Mouse (Mus musculus) heart, embryonic 11.5 days (tissue): ENCODE measurements around the gene Iqschfp. TPM values are rescaled to one million over a fixed set of nuclear protein-coding genes. Genes with fewer than 3 reads are reported as not detected.

Source experiments
- ATAC-seq: fragments of 200-750 bp; cut with Nextera tagmentation; replicated peaks from 2 replicates; pipeline ENCODE4 v1.8.0; 2017; ENCODE audit warnings: moderate library complexity; ENCODE audit not compliant: insufficient number of reproducible peaks, low FRiP score, low TSS enrichment
- H3K27ac ChIP-seq: fragments of 300-500 bp; sonication (generic); 2 replicates; pipeline ENCODE4 v1.5.1; 2014; ENCODE audit warnings: mild to moderate bottlenecking, low read depth, low read length
- H3K27me3 ChIP-seq: fragments of 300-500 bp; sonication (generic); 2 replicates; pipeline ENCODE4 v1.6.1; 2014; ENCODE audit warnings: mild to moderate bottlenecking, low read length, mixed read lengths; ENCODE audit not compliant: control insufficient read depth, insufficient read depth
- H3K36me3 ChIP-seq: fragments of 300-500 bp; sonication (generic); 2 replicates; pipeline ENCODE4 v1.6.1; 2014; ENCODE audit warnings: mild to moderate bottlenecking, low read length, moderate library complexity, mixed read lengths; ENCODE audit not compliant: control insufficient read depth, insufficient read depth
- H3K4me1 ChIP-seq: fragments of 300-500 bp; sonication (generic); 2 replicates; pipeline ENCODE4 v1.6.1; 2014; ENCODE audit warnings: low read length; ENCODE audit not compliant: control insufficient read depth, insufficient read depth
- H3K4me2 ChIP-seq: fragments of 300-500 bp; sonication (generic); 2 replicates; pipeline ENCODE4 v1.6.1; 2014; ENCODE audit warnings: mild to moderate bottlenecking, moderate library complexity
- H3K4me3 ChIP-seq: fragments of 300-500 bp; sonication (generic); 2 replicates; pipeline ENCODE4 v1.5.1; 2014; ENCODE audit warnings: low read depth, low read length
- H3K9ac ChIP-seq: fragments of 300-500 bp; sonication (generic); 2 replicates; pipeline ENCODE4 v1.6.1; 2014; ENCODE audit warnings: mild to moderate bottlenecking, low read depth, low read length, moderate library complexity
- H3K9me3 ChIP-seq: fragments of 300-500 bp; sonication (generic); replicated peaks from 2 replicates; pipeline ENCODE4 v1.6.1; 2016; ENCODE audit warnings: low read length; ENCODE audit not compliant: control insufficient read depth
- WGBS: fragments of 180-500 bp; shearing (Covaris S2); extraction: QIAGEN DNeasy Blood & Tissue Kit; methylation state at CpG from one replicate; pipeline ENCODE4 v1.1.7; 2014; ENCODE audit not compliant: insufficient replicate concordance; 5-methylcytosine and 5-hydroxymethylcytosine counted together
- polyA plus RNA-seq: library from polyadenylated mRNA; unstranded; fragments of >200 nt; fragmentation: Nextera tagmentation; extraction: Ambion mirVana; gene quantifications from 2 replicates; pipeline ENCODE4 v1.2.1, GENCODE M21; 2014

Iqschfp gene
- polyA plus RNA-seq, 1 experiment from 2014 or later: 0.26 TPM

DNA sequence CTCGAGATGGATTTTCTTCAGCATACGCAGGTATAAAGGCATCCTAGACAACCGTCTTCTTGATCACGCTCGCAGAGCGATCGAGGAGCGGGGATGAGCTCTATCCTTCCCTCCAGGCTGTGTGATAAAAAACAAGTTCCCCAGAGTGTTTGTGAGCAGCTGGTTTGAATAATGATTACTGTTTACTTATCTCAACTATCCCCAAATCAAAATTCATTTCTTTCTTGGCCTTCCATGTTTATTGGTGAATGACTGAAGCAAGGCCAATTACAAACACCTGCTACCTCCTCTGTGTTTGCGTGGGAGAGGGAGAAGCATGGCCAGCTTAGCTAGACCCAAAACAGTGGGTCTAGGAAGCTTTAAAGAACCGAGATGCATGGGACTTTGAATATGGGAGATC, 712.9 kb downstream of the Iqschfp start:
- Histone ChIP-seq H3K4me3 (no peak overlapping the region), H3K36me3 (peaks cover 2% of the 10 kb centered on the region; the same call in 1 of the 2 replicates), H3K27me3 (no peaks in the 10 kb centered on the region), H3K9me3 (no peaks in the 10 kb centered on the region), H3K4me1 (peaks cover 12% of the 10 kb centered on the region; the same call in 1 of the 2 replicates), H3K27ac (no peak overlapping the region), H3K9ac (no peak overlapping the region), H3K4me2 (no peak overlapping the region)
- ATAC-seq: no peak
- 89% methylated on average over 10 of the region's 10 CpGs for WGBS

DNA sequence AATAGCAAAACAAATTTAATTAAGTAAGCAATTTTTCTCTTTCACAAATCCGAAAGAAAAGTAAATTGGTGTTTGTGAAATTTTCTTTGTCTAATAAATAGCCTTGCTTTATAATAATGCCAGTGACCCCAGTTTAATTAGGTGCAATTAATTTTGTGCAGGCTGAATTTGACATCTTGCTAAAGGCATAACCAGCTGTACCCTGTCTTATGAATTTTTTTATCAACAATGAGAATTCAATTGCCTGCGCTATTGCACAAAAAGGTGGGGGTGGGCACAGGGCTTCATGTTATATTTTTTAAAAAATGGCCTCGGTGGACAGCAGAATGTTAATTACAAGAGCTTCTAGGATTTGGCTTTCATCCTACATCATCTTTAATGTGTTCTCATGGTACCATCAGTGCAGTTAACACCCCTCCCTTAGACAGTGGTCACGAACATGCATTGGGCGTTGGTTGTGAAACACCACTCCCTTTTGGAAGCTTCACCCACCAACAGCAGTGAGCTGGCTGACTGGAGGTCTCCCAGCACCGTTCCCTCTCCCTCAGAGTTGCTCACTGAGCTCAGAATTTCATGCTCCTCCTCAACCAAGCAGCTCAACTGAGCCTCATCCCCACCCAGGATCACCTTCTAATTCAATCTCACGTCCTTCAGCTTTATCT, 714.0 kb downstream of the Iqschfp start:
- Histone ChIP-seq H3K27ac (no peak overlapping the region), H3K36me3 (peaks cover 2% of the 10 kb centered on the region; the same call in 1 of the 2 replicates), H3K9ac (no peak overlapping the region), H3K9me3 (no peaks in the 10 kb centered on the region), H3K4me1 (peaks cover 14% of the 10 kb centered on the region; the same call in 1 of the 2 replicates), H3K4me3 (no peak overlapping the region), H3K4me2 (no peak overlapping the region), H3K27me3 (no peaks in the 10 kb centered on the region)
- 86% methylated on average over 7 of the region's 7 CpGs for WGBS
- ATAC-seq: no peak

DNA sequence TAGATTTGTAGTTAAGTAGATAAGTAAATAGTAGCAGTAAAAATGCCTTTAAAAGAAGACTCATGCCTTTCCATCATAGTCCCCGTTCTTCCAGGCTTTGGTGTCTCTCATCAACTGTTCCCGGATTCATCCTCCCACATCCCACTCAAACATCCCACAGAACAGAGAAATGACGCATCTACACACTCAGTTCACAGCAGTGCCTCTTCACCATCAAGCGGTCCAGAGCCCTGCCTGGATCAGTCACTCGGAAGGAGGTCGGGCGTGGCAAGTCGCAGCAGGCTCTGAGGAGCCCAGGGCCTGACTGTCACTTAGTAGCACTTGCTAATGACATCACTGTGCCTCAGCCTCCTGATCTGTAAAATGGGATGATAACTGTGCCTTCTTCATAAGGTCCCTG, 714.7 kb downstream of the Iqschfp start:
- 93% methylated on average over 8 of the region's 8 CpGs for WGBS
- no peak overlapping the region for H3K9ac ChIP-seq
- H3K27ac ChIP-seq: no peak overlapping the region
- peaks cover 14% of the 10 kb centered on the region; the same call in 1 of the 2 replicates for H3K4me1 ChIP-seq
- H3K9me3 ChIP-seq: no peaks in the 10 kb centered on the region
- H3K27me3 ChIP-seq: no peaks in the 10 kb centered on the region
- peaks cover 2% of the 10 kb centered on the region; the same call in 1 of the 2 replicates for H3K36me3 ChIP-seq
- H3K4me2 ChIP-seq: no peak overlapping the region
- H3K4me3 ChIP-seq: no peak overlapping the region
- no peak for ATAC-seq

DNA sequence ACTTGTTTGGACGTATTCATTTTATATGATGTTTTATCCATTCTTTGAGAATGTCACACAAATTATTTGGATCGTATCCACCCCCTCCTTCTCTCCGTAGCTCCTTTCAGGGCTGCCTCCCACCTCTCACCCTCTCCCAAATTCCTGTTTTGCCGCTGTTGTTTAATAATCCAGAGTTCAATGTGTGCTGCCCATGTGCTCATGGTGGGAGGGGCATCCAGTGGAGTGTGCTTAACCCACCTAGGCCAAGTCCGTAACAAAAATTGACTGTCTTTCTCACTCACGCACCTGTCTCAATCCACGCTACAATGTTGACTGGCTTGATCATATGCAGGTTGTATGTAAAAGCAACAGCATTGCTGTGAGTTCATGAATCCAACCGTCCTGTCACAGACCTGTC, 715.3 kb downstream of the Iqschfp start:
- Histone ChIP-seq H3K9ac (no peak overlapping the region), H3K36me3 (peaks cover 2% of the 10 kb centered on the region; the same call in 1 of the 2 replicates), H3K27me3 (no peaks in the 10 kb centered on the region), H3K4me2 (no peak overlapping the region), H3K4me3 (no peak overlapping the region), H3K27ac (no peak overlapping the region), H3K9me3 (no peaks in the 10 kb centered on the region), H3K4me1 (peaks cover 9% of the 10 kb centered on the region; the same call in 1 of the 2 replicates)
- no peak for ATAC-seq
- WGBS: 92% methylated on average over 8 of the region's 8 CpGs

DNA sequence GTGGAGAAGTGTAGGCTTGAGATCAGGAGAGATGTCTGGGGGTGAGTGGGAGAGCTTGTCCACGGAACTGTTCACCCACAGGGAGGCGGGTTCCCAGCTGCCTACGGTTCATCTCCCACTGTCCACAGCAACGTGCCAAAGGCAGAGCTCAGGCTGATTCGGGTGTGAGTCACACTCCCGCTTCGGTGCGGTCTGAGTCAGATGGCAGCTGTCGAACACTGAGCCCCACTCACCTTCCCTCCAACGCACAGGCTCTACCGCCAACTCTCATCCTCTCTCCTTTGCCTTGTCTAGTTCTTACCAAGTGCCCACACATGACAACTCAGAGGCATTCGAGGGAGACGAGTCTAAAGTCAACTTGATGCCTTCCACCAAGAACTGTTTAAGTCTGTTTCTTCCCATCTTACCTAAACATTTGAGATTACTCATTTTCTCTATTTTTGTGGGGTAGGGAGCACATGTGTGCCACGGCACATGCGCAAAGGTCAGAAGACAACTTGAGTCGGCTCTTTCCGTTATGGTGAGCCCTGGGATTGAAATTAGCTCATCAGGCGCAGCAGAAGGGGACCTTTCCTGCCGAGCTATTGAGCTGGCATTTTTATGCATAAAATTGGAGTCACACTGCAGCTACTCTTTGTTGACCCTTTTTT, 716.9 kb downstream of the Iqschfp start:
- WGBS: 67% methylated on average over 19 of the region's 19 CpGs
- H3K4me3 ChIP-seq: no peak overlapping the region
- peaks cover 2% of the 10 kb centered on the region; the same call in 1 of the 2 replicates for H3K36me3 ChIP-seq
- H3K4me1 ChIP-seq: peaks cover 9% of the 10 kb centered on the region; the same call in 1 of the 2 replicates
- H3K9me3 ChIP-seq: no peaks in the 10 kb centered on the region
- H3K27ac ChIP-seq: no peak overlapping the region
- H3K9ac ChIP-seq: no peak overlapping the region
- H3K4me2 ChIP-seq: no peak overlapping the region
- peak; percentile 26; the same call in 1 of the 2 replicates for ATAC-seq
- H3K27me3 ChIP-seq: no peaks in the 10 kb centered on the region

DNA sequence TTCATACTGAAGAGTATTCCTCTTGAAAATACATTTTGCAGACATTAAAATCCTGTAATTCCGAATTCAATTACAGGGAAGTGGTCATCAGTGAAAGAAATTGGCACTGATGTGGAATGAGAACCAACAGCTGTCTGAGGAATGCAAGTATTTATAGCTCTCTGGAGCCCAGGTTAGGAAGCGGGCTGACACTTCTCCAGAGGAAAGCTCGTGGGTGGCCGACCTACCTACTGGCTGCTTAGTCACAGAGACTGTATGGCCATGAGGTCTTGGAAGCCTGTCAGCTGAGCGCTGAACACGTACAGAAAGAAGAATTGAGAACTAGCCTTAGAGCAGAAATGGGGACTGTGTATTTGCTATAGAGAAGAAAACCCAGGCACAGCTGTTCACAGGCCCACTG, 718.0 kb downstream of the Iqschfp start:
- H3K27ac ChIP-seq: no peak overlapping the region
- no peak overlapping the region for H3K4me3 ChIP-seq
- H3K9ac ChIP-seq: no peak overlapping the region
- peaks cover 2% of the 10 kb centered on the region; the same call in 1 of the 2 replicates for H3K36me3 ChIP-seq
- peak overlapping the region; percentile 25; the same call in 1 of the 2 replicates for H3K4me2 ChIP-seq
- no peaks in the 10 kb centered on the region for H3K27me3 ChIP-seq
- peaks cover 9% of the 10 kb centered on the region; the same call in 1 of the 2 replicates for H3K4me1 ChIP-seq
- ATAC-seq: no peak
- H3K9me3 ChIP-seq: no peaks in the 10 kb centered on the region
- 47% methylated on average over 6 of the region's 6 CpGs for WGBS

DNA sequence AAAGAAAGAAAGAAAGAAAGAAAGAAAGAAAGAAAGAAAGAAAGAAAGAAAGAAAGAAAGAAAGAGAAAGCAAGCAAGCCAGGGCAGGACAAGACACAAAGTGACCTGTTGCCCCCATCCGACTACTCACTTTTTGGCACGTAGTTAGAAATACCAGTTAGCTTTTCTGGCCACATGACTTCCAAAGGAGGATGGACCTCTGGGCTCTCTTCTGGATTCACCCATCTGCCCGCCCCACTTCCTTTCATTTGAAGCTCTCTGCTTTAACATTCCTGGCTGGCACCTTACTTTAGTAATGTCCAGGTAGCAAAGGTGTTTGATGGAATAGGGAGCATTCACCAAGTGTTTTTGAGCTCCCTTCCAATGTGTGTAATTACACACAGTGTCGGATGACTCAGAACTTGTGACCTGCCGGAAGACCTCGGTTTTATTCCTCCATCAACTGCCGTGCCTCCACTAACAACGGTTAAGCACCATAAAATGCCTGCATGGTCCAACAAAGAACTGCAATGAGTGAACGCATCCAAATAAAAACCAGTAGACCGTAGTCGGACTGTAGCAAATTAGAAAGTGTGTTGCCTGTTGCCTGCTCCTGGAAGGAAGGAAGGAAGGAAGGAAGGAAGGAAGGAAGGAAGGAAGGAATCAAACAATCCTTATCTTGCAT, 718.7 kb downstream of the Iqschfp start:
- Histone ChIP-seq H3K9ac (no peak overlapping the region), H3K4me3 (no peak overlapping the region), H3K36me3 (peaks cover 2% of the 10 kb centered on the region; the same call in 1 of the 2 replicates), H3K4me2 (no peak overlapping the region), H3K4me1 (peaks cover 9% of the 10 kb centered on the region; the same call in 1 of the 2 replicates), H3K27ac (no peak overlapping the region), H3K9me3 (no peaks in the 10 kb centered on the region), H3K27me3 (no peaks in the 10 kb centered on the region)
- WGBS: 88% methylated on average over 11 of the region's 11 CpGs
- no peak for ATAC-seq

DNA sequence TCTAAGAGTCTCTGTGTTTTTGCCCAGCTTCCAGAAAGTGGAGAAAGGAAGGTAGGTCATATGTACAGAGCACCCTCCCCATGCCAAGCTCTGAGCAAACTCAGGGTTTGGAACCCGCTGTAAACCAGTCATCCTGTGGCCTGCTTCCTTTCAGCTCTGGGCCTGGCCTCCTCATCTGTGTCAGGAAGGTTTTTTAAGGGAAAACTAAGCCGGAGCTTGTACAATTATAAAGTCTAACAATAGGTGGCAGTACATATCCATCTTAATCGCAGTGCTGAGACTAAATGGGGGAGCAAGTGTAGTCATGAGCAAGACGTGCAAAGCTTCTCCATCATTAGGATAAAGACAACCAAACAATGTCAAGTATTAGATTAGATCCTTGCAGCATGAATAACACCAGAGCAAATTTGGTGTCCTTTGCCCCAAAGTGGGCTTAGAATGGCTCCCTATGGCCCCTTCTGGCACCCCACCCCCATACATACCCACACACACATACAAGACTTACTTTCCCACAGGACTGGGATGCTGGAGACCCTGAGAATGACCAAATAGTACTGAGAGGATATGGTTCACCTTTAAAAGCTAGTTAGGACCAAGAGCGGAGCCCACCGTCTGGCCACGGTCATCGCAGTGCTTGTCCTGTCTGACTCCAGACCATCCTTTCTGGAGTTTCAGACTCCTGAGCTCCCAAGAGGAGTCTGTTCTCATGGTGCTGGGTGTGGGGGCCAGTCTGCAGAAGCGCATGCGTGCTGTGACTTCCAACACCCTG, 723.2 kb downstream of the Iqschfp start:
- 72% methylated on average over 10 of the region's 10 CpGs for WGBS
- H3K9me3 ChIP-seq: no peaks in the 10 kb centered on the region
- no peak overlapping the region for H3K9ac ChIP-seq
- H3K4me2 ChIP-seq: no peak overlapping the region
- ATAC-seq: no peak
- H3K36me3 ChIP-seq: peaks cover 5% of the 10 kb centered on the region
- H3K4me3 ChIP-seq: no peak overlapping the region
- H3K27ac ChIP-seq: no peak overlapping the region
- no peaks in the 10 kb centered on the region for H3K27me3 ChIP-seq
- no peaks in the 10 kb centered on the region for H3K4me1 ChIP-seq
